ENCODE assay signal across 18 mouse cellular contexts in genomic region chr15:80277107-80277506, GRCm38 (mm10). TPM values are rescaled to one million over a fixed set of nuclear protein-coding genes. Genes with fewer than 3 reads are reported as not detected.
A peak's percentile ranks its signal among the peaks of the same experiment; 100 is the strongest.
DNase-seq lines count a peak whose midpoint lies in the region; TF ChIP-seq lines count a peak whose summit lies in the region.
"Had no signal": no experiment of that assay in that cellular context is flagged by ENCODE, and none has a peak within 500 bp of the region (broad histone marks: within the 10 kb centered on the region; RNA-seq: fewer than 3 reads in every experiment).

No protein-coding gene starts in this region.

- WGBS in thymus, adult 2 months: 43% methylated on average over 9 of the region's 9 CpGs
- WGBS in cerebellum, adult 2 months: 16% methylated on average over 9 of the region's 9 CpGs
- 25% methylated on average over 9 of the region's 9 CpGs for WGBS in olfactory bulb, adult 2 months

- TF ChIP-seq POLR2A in thymus, adult 2 months (IDR thresholded peaks at IDR 0.05; ENCODE audit: control insufficient read depth, extremely low read depth, insufficient read depth, low read length, poor library complexity): no peak
- TF ChIP-seq POLR2A in cerebellum, adult 2 months (IDR thresholded peaks at IDR 0.05; ENCODE audit: borderline replicate concordance, insufficient read depth, low read length): no peak
- TF ChIP-seq POLR2A in olfactory bulb, adult 2 months (IDR thresholded peaks at IDR 0.05; ENCODE audit: insufficient read depth, low read depth, low read length): no peak

- H3K36me3 ChIP-seq in thymus, adult 2 months (ENCODE audit: control insufficient read depth, insufficient read depth, low read length): no peaks in the 10 kb centered on the region
- H3K36me3 ChIP-seq: forebrain, embryonic 15.5 days had no signal

- H3K4me3 ChIP-seq in layer of hippocampus, adult 2 months: no peak overlapping the region
- H3K4me3 ChIP-seq in thymus, adult 2 months (ENCODE audit: control insufficient read depth, insufficient read depth, low read length): no peak overlapping the region
- no peak overlapping the region for H3K4me3 ChIP-seq in cerebellum, adult 2 months (replicated peaks; ENCODE audit: insufficient read depth, low read depth, low read length)
- no peak overlapping the region for H3K4me3 ChIP-seq in olfactory bulb, adult 2 months (ENCODE audit: insufficient read depth, low read depth, low read length)
- H3K4me3 ChIP-seq: forebrain, embryonic 15.5 days; heart, adult 2 months had no signal

- peak; percentile 51 for TF ChIP-seq CTCF in layer of hippocampus, adult 2 months (conservative IDR thresholded peaks at IDR 0.05)
- no peak for TF ChIP-seq CTCF in thymus, adult 2 months (IDR thresholded peaks at IDR 0.05; ENCODE audit: borderline replicate concordance, control insufficient read depth, extremely low read depth, insufficient read depth, low read length, poor library complexity)
- peak; percentile 71 for TF ChIP-seq CTCF in cerebellum, adult 2 months (IDR thresholded peaks at IDR 0.05; ENCODE audit: borderline replicate concordance, insufficient read depth, low read depth, low read length)
- peak; percentile 31; the same call in 1 of the 2 replicates for TF ChIP-seq CTCF in olfactory bulb, adult 2 months (IDR thresholded peaks at IDR 0.05; ENCODE audit: insufficient read depth, low read depth, low read length)

- DNase-seq in layer of hippocampus, adult 2 months (ENCODE audit: low spot score in 2 of 2): no peak
- DNase-seq in layer of hippocampus, adult 11-12 months (ENCODE audit: low spot score): no peak
- DNase-seq in thymus, postnatal 0 days (ENCODE audit: low spot score): peak; percentile 17
- DNase-seq in thymus, adult 2 months: no peak
- peak; percentile 66 to 70 for DNase-seq in cerebellum, adult 2 months
- no peak for DNase-seq in embryo, embryonic 10 days (ENCODE audit: low spot score)
- DNase-seq in lung, postnatal 10 days: no peak
- DNase-seq: layer of hippocampus, adult 9-11 months had no signal

- no peaks in the 10 kb centered on the region; the same call in 1 of the 2 replicates for H3K4me1 ChIP-seq in thymus, adult 2 months (replicated peaks; ENCODE audit: control insufficient read depth, insufficient read depth, low read length)
- H3K4me1 ChIP-seq in cerebellum, adult 2 months (ENCODE audit: control insufficient read depth, insufficient read depth, low read length): peaks cover 28% of the 10 kb centered on the region
- H3K4me1 ChIP-seq in olfactory bulb, adult 2 months (ENCODE audit: control insufficient read depth, insufficient read depth, low read length): peaks cover 35% of the 10 kb centered on the region

- H3K27me3 ChIP-seq in thymus, adult 2 months (ENCODE audit: control insufficient read depth, insufficient read depth, low read length): no peaks in the 10 kb centered on the region
- H3K27me3 ChIP-seq in cerebellum, adult 2 months (ENCODE audit: control insufficient read depth, insufficient read depth, low read length): no peaks in the 10 kb centered on the region
- H3K27me3 ChIP-seq: forebrain, embryonic 15.5 days had no signal

- H3K27ac ChIP-seq in layer of hippocampus, adult 2 months: no peak overlapping the region
- H3K27ac ChIP-seq in thymus, adult 2 months (ENCODE audit: control insufficient read depth, insufficient read depth, low read length): no peak overlapping the region
- H3K27ac ChIP-seq in cerebellum, adult 2 months (ENCODE audit: insufficient read depth, low read length): no peak overlapping the region
- peak overlapping the region; percentile 71 for H3K27ac ChIP-seq in olfactory bulb, adult 2 months (ENCODE audit: insufficient read depth, low read depth, low read length)
- H3K27ac ChIP-seq: forebrain, embryonic 15.5 days; heart, adult 2 months; kidney, postnatal 0 days; macrophage had no signal

RNA-seq across cellular contexts. Expression of gene Cacna1i, which starts 9.9 kb away (rescaled TPM):
- total RNA-seq in layer of hippocampus, adult 2 months (2021): 10 to 100 TPM; 36.1 to 41.4 TPM
- 0.01 and 0.03 TPM in 2 replicates for polyA plus RNA-seq in thymus, postnatal 0 days (2015; fragmentation: Nextera tagmentation; extraction: Ambion mirVana)
- polyA plus RNA-seq in thymus, adult 2 months (2012; rRNA removed): 0.30 and 0.42 TPM in 2 replicates
- 20.8 and 22.0 TPM in 2 replicates for polyA plus RNA-seq in cerebellum, adult 2 months (2012; rRNA removed)
- not detected in 2 replicates for polyA plus RNA-seq in olfactory bulb, adult 2 months (2012; ENCODE audit: insufficient read depth, insufficient read length, low replicate concordance, missing spikeins)
- polyA plus RNA-seq: heart, postnatal 0 days; intestine, embryonic 14.5 days; kidney, postnatal 0 days; liver, embryonic 16.5 days; macrophage; stomach, embryonic 14.5 days had no signal

RNA-seq across cellular contexts. Expression of gene Rps19bp1, which starts 13.0 kb away (rescaled TPM):
- 10 to 100 TPM; 32.5 to 37.0 TPM for total RNA-seq in layer of hippocampus, adult 2 months (2021)
- 56.7 and 58.4 TPM in 2 replicates for polyA plus RNA-seq in thymus, postnatal 0 days (2015; fragmentation: Nextera tagmentation; extraction: Ambion mirVana)
- polyA plus RNA-seq in thymus, adult 2 months (2012; rRNA removed): 22.5 and 25.0 TPM in 2 replicates
- polyA plus RNA-seq in cerebellum, adult 2 months (2012; rRNA removed): 34.3 and 38.6 TPM in 2 replicates
- not detected in 2 replicates for polyA plus RNA-seq in olfactory bulb, adult 2 months (2012; ENCODE audit: insufficient read depth, insufficient read length, low replicate concordance, missing spikeins)

RNA-seq across cellular contexts. Expression of gene Atf4, which starts 22.1 kb away (rescaled TPM):
- 10 to 100 TPM; 85.7 to 94.3 TPM for total RNA-seq in layer of hippocampus, adult 2 months (2021)
- 103 and 106 TPM in 2 replicates for polyA plus RNA-seq in thymus, postnatal 0 days (2015; fragmentation: Nextera tagmentation; extraction: Ambion mirVana)
- polyA plus RNA-seq in thymus, adult 2 months (2012; rRNA removed): 169 and 179 TPM in 2 replicates
- 216 and 242 TPM in 2 replicates for polyA plus RNA-seq in cerebellum, adult 2 months (2012; rRNA removed)
- not detected in 2 replicates for polyA plus RNA-seq in olfactory bulb, adult 2 months (2012; ENCODE audit: insufficient read depth, insufficient read length, low replicate concordance, missing spikeins)

RNA-seq across cellular contexts. Expression of gene AC140267.1, which starts 41.5 kb away (rescaled TPM):
- total RNA-seq in layer of hippocampus, adult 2 months (2021): 10 to 100 TPM; 20.4 to 24.6 TPM
- not detected in 2 replicates for polyA plus RNA-seq in thymus, postnatal 0 days (2015; fragmentation: Nextera tagmentation; extraction: Ambion mirVana)
- not detected in 2 replicates for polyA plus RNA-seq in thymus, adult 2 months (2012; rRNA removed)
- polyA plus RNA-seq in cerebellum, adult 2 months (2012; rRNA removed): not detected in 2 replicates
- polyA plus RNA-seq in olfactory bulb, adult 2 months (2012; ENCODE audit: insufficient read depth, insufficient read length, low replicate concordance, missing spikeins): not detected in 2 replicates
- polyA plus RNA-seq: cortical plate, adult 2 months; heart, adult 2 months; heart, postnatal 0 days; intestine, embryonic 14.5 days; kidney, postnatal 0 days; liver, embryonic 16.5 days; macrophage; stomach, embryonic 14.5 days had no signal

RNA-seq across cellular contexts. Expression of gene Mief1, which starts 43.3 kb away (rescaled TPM):
- 10 to 100 TPM; 31.0 to 32.2 TPM for total RNA-seq in layer of hippocampus, adult 2 months (2021)
- 25.3 and 27.7 TPM in 2 replicates for polyA plus RNA-seq in thymus, postnatal 0 days (2015; fragmentation: Nextera tagmentation; extraction: Ambion mirVana)
- polyA plus RNA-seq in thymus, adult 2 months (2012; rRNA removed): 32.7 and 36.3 TPM in 2 replicates
- 18.4 and 19.6 TPM in 2 replicates for polyA plus RNA-seq in cerebellum, adult 2 months (2012; rRNA removed)
- not detected in 2 replicates for polyA plus RNA-seq in olfactory bulb, adult 2 months (2012; ENCODE audit: insufficient read depth, insufficient read length, low replicate concordance, missing spikeins)

Comparison
In these comparisons a context has a peak if more than half of its experiments do, and no peak if none do; other contexts are left out.
1. DNase-seq: peak in thymus, postnatal 0 days (single experiment) and cerebellum, adult 2 months (2 of 2); none in layer of hippocampus, adult 2 months (0 of 2), layer of hippocampus, adult 11-12 months (single experiment), thymus, adult 2 months (single experiment), embryo, embryonic 10 days (single experiment) and lung, postnatal 10 days (single experiment).
2. RNA of gene Cacna1i, which starts 9.9 kb away (polyA plus RNA-seq): 20.8 to 22.0 TPM in cerebellum, adult 2 months and not detected in olfactory bulb, adult 2 months; 0.30 to 0.42 TPM in thymus, adult 2 months and 0.01 to 0.03 TPM in thymus, postnatal 0 days; every median in the first group is over 10 times any median in the second.